Mouse (Mus musculus): ENCODE data around the gene Uqcrc1. TPM values are rescaled to one million over a fixed set of nuclear protein-coding genes. Genes with fewer than 3 reads are reported as not detected.
A peak's percentile ranks its signal among the peaks of the same experiment; 100 is the strongest.

Uqcrc1 gene
- 100 to 1,000 TPM; 676 to 836 TPM for total RNA-seq (2021)
- long read RNA-seq, experiment 1, transcript Uqcrc1-201 (13 exons, 1,653 nt): major isoform, 1,591 of 1,661 reads
- long read RNA-seq, experiment 1, partial matches to known transcripts: 33 of 1,661 reads
- long read RNA-seq, experiment 1, other reads (novel, unspliced or antisense): 37 of 1,661 reads
- long read RNA-seq, experiment 2, transcript Uqcrc1-201 (13 exons, 1,653 nt): major isoform, 2,133 of 2,202 reads
- long read RNA-seq, experiment 2, partial matches to known transcripts: 29 of 2,202 reads
- long read RNA-seq, experiment 2, other reads (novel, unspliced or antisense): 40 of 2,202 reads

DNA sequence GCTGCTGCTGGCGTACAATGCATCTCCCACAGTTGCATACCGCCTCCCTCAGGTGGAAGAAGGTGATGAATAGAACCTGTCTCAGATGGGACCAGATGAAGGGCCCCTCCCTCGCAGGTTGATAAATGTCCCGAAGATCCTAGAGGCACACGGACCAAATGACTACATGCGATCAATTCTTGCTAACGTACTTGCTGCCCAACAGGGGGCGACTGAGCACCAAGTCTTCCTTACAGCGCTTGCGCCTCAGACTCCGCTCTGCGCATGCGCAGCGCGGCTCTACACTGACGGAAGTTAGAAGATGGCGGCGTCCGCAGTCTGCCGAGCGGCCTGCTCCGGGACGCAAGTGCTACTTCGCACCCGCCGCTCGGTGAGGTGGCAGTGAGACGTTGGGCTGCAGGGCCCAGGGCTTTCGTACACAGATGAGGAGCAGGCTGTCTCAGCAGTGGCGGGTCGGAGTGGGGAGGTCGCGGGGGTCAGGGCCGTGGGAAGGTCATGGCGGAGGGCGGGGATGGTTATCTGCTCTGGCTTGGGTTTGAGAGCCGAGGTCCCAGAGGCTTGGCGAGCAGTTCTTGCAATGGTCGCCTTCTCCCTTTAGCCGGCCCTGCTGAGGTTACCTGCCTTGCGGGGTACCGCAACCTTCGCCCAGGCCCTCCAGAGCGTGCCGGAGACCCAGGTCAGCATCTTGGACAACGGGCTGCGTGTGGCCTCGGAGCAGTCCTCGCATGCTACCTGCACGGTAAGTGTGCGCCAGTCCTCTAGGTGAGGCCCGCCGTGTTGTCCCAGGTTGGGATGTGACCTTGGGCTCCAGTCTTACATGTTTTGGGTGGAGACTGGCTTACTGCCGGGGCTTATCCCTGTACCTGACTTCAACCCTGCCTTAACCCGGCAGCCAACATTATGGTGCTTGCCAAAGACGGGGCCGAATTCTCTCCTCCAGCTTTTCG lies at the start of gene Uqcrc1:
Gene Uqcrc1, plus strand, starts transcription at position 216 of the 947 bp plus-strand sequence.
- DNase-seq: peak; percentile 97

GRCm38 (mm10) chr9:108912308-108912707 lies 24.1 kb upstream of the Uqcrc1 start:
- DNase-seq: no peak

- DNase-seq: no peak
Measured at GRCm38 (mm10) chr9:108913161-108913560, 23.3 kb upstream of the Uqcrc1 start.

DNA sequence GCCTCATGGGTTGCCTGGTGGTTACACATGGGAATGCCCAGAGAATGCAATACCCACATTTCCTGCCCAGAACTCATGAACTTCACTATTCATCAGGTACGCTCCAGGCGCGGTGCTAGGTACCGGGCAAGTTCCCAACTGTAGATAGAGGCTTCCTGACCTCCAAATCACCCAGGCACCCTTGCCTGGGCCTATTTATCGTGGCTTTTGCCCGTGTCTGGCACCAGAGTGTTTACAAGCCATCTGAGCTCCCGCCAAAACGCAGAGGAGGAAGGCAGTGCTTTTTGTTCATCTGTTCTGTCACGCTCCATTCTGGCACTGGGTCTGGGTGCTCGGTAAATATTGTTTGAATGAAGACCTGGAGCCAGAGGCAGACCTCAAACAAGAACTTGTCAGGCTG lies 22.8 kb upstream of the Uqcrc1 start:
- no peak for DNase-seq

- DNase-seq: no peak
Measured at GRCm38 (mm10) chr9:108914491-108914890, 21.9 kb upstream of the Uqcrc1 start, which contains the start of gene Tmem89. Gene Tmem89, plus strand, starts transcription at chr9:108914619.

- no peak for DNase-seq
Measured at GRCm38 (mm10) chr9:108925897-108926296, 10.5 kb upstream of the Uqcrc1 start.

- no peak for DNase-seq
Measured at GRCm38 (mm10) chr9:108928424-108928823, 8.0 kb upstream of the Uqcrc1 start.

DNA sequence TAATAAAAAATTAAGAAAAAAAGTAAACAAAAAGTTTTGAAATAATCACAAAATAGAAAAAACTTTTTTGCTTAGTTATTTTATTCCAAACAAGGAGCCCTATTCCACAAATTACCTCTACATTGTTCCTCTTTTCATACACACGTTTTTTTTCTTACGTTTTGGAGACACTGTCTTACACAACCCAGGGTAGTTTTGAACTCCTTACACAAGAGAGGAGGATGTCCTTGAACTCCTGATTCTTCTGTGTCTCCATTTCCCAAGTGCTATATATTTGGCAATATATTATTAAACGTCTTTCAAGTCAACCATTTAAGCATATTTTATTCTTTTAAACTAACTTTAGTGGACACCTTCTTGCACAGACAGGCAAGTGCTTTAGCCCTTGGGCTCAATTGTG lies 442 bp upstream of the Uqcrc1 start:
- no peak for DNase-seq

DNA sequence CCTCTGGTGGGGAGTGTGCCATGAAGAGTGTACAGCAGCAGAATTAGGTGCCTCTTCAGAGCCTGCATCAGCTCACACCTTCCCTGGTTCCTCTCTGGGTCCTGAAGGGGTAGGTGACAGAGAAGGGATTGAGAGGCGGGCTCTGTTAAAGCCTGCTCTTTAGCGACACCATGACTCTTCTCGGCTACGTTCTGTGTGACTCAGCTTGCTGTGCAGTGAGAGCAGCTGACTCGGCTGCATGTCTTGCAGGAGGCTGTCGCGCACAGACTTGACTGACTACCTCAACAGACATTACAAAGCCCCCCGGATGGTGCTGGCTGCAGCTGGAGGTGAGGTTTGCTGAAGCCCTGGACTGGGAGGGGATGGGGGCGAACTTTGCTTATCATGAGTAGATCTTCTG lies 8.7 kb downstream of the Uqcrc1 start:
- DNase-seq: no peak

DNA sequence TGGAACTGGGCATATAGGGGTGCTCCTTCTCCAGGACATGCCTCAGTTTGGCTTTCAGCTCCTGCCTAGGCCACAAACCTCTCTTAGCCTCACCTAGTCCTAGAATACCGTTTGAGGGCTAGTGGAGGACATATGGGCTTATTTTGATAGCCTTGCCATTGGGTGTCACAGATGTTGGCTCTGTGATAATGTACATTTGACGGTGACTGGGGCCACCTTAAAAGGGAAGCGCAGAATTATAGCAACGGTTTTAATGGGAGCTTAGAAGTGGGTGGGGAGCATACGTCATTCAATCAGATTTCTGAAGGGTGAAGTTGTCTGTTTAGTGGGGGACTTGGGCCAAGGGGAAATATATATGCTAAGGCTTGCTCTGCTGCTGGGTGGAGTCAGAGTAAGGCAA lies 9.2 kb downstream of the Uqcrc1 start:
- no peak for DNase-seq

DNA sequence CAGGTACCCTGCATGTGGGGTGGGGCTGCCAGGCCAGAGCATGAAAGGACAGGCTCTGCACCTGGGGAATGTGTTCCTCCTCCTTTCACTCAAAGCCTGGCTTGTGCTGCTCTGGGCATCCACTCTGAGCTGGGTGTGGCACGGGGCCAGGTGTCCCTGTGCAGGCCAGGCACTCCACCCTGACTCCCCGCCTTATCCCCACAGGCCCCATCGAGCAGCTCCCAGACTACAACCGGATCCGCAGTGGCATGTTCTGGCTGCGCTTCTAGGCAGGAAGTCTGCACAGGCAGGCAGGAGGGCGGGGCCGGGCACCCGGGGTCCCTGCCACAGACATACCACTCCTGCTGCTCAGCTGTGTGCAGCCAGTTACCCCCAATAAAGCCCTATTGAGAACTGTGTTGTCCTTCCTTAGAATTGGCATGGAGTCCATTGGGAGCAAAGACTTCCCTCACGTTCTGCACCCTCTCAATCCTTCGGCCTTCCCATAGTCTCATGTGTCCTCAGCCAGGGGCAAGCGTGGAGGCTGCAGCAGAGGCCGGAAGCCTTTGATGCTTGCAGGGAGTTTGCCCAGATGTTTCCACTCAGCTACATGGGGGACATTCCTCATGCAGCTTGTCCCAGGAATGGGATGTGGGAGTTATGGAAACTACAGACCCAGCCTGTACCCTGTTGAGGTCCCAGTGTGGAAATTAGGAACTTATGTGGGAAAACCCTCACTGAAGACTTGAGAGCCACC lies 13.0 kb downstream of the Uqcrc1 start:
- peak; percentile 64 for DNase-seq

GRCm38 (mm10) chr9:108949967-108950728 lies 13.7 kb downstream of the Uqcrc1 start:
- DNase-seq: peak; percentile 9

DNA sequence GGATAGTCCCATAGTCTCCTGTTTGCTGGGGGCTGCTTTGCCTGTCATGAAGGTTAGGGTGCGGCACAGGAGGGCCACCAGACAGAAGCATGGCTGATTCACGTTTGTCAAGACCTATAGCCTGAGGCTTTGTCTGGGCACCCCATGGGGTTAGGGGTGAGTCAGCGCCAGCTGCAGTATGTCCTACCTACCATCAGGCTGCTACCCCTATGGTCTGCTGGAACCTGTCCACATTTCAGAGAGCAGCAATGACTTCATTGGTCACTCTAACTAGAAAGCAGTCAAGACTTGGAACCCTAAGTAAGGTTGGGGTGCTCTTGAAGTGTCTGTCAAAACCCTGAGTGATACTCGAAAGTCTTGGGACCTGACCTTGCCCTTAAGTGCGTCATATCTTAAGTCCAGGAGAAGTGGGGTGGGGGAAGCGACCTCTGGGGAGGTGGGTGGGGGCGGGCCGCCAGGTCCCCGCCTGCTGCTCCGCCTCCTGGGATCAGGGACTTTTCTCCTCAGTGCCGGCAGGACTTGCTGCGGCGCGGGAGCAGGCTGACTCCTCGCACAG lies 16.7 kb downstream of the Uqcrc1 start, which contains the start of gene Col7a1:
Gene Col7a1, plus strand, starts transcription at position 506 of the 556 bp plus-strand sequence.
- no peak for DNase-seq

DNA sequence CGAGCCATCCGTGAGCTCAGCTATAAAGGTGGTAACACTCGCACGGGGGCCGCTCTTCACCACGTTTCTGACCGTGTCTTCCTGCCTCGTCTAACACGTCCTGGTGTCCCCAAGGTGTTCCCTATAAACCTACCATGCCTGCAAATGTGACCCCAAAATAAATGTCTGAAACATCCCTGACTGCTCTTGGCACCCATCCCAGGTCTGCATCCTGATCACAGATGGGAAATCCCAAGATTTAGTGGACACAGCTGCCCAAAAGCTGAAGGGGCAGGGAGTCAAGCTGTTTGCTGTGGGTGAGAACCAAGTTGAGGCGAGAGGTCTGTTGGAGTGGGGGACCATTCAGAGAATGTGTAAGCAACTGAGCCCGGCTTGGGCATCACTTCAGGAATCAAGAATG lies 18.8 kb downstream of the Uqcrc1 start:
- no peak for DNase-seq

- DNase-seq: no peak
Measured at GRCm38 (mm10) chr9:108955846-108956245, 19.4 kb downstream of the Uqcrc1 start.

- no peak for DNase-seq
Measured at GRCm38 (mm10) chr9:108963577-108963976, 27.1 kb downstream of the Uqcrc1 start.

GRCm38 (mm10) chr9:108964338-108964737 lies 27.9 kb downstream of the Uqcrc1 start:
- DNase-seq: no peak

GRCm38 (mm10) chr9:108970623-108971022 lies 34.2 kb downstream of the Uqcrc1 start:
- DNase-seq: no peak

DNA sequence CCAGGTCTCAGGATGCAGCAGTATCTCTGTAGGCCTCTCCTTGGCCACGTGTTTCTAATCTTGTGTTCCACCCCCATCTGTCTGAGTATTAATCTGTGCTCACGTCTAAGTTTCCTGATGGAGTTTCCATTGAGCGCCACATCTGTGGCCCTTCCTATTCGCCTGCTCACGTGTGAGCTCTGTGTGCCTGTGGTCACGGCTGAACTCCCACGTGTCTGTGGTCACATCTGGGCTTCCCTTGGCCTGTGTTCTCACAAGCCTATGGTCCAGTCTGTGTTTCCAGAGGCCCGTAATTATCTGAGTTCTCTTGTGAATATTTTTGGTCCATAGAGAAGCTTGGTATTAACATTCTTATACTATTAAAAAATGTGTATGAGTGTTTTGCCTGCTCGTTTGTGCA lies 40.0 kb downstream of the Uqcrc1 start:
- no peak for DNase-seq

DNA sequence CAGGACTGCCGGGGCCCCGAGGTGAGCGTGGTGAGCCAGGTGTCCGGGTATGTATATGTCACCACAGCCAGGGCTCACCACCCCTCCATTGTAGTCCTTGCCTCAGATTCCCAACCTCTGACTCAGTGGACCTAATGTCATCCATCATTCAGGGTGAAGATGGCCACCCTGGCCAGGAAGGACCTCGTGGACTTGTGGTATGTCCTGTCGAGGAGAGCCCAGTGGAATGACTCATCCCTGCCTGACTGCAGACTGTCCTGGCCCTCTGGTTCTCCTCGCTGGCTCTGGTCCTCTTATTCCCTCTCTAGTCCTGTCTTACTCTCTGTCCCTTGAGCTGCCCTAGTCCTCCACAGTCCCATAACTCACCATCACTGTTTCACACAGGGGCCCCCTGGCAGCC lies 41.5 kb downstream of the Uqcrc1 start:
- no peak for DNase-seq

GRCm38 (mm10) chr9:108982498-108982897 lies 46.1 kb downstream of the Uqcrc1 start:
- no peak for DNase-seq

Measured in gastrocnemius, postnatal 10 days (tissue).